Mouse (Mus musculus) limb, embryonic 12.5 days (tissue): ENCODE results near the gene Oaz2. TPM values are rescaled to one million over a fixed set of nuclear protein-coding genes. Genes with fewer than 3 reads are reported as not detected.

Experiments used
- ATAC-seq: fragments of 200-750 bp; cut with Nextera tagmentation; 2 replicates; pipeline ENCODE4 v1.8.0; 2017; ENCODE audit warnings: low read depth, moderate TSS enrichment; ENCODE audit not compliant: insufficient number of reproducible peaks, insufficient read depth, low FRiP score, low TSS enrichment
- H3K27ac ChIP-seq: fragments of 300-500 bp; sonication (generic); 2 replicates; pipeline ENCODE4 v1.5.1; 2016; ENCODE audit warnings: mild to moderate bottlenecking, moderate library complexity
- H3K27me3 ChIP-seq: fragments of 300-500 bp; sonication (generic); 2 replicates; pipeline ENCODE4 v1.6.1; 2016; ENCODE audit warnings: mild to moderate bottlenecking, moderate library complexity
- H3K36me3 ChIP-seq: fragments of 300-500 bp; sonication (generic); 2 replicates; pipeline ENCODE4 v1.6.1; 2016; ENCODE audit warnings: mild to moderate bottlenecking, moderate library complexity
- H3K4me1 ChIP-seq: fragments of 300-500 bp; sonication (generic); replicated peaks from 2 replicates; pipeline ENCODE4 v1.6.1; 2016
- H3K4me2 ChIP-seq: fragments of 300-500 bp; sonication (generic); 2 replicates; pipeline ENCODE4 v1.6.1; 2016; ENCODE audit warnings: mild to moderate bottlenecking, moderate library complexity
- H3K4me3 ChIP-seq: fragments of 300-500 bp; sonication (generic); replicated peaks from 2 replicates; pipeline ENCODE4 v1.5.1; 2016; ENCODE audit warnings: mild to moderate bottlenecking
- H3K9ac ChIP-seq: fragments of 300-500 bp; sonication (generic); replicated peaks from 2 replicates; pipeline ENCODE4 v1.6.1; 2016; ENCODE audit warnings: mild to moderate bottlenecking, moderate library complexity
- H3K9me3 ChIP-seq: fragments of 300-500 bp; sonication (generic); 2 replicates; pipeline ENCODE4 v1.6.1; 2016; ENCODE audit warnings: mild to moderate bottlenecking, moderate library complexity
- WGBS: fragments of 180-500 bp; shearing (Covaris S2); methylation state at CpG from one replicate; pipeline ENCODE4 v1.1.7; 2016; 5-methylcytosine and 5-hydroxymethylcytosine counted together
- polyA plus RNA-seq: library from polyadenylated mRNA; unstranded; fragments of >200 nt; fragmentation: Nextera tagmentation; extraction: Ambion mirVana; gene quantifications from 2 replicates; pipeline ENCODE4 v1.2.1, GENCODE M21; 2016

The Oaz2 gene
- 294 and 296 TPM in 2 replicates for polyA plus RNA-seq

GRCm38 (mm10) chr9:65667701-65668100, at the start of gene Oaz2:
Gene Oaz2 (plus strand): TSS chr9:65668001.
- no peak within 1 kb of the TSS for H3K4me3 ChIP-seq
- H3K27me3 ChIP-seq = no peaks in the 10 kb centered on the region
- no peak within 1 kb of the TSS for H3K4me2 ChIP-seq
- H3K36me3 ChIP-seq = no peaks in the 10 kb centered on the region
- H3K4me1 ChIP-seq = peaks cover 5% of the 10 kb centered on the region; the same call in 1 of the 2 replicates
- ATAC-seq = no peak
- H3K9me3 ChIP-seq = no peaks in the 10 kb centered on the region; the same call in 1 of the 2 replicates
- no peak within 1 kb of the TSS for H3K9ac ChIP-seq
- H3K27ac ChIP-seq = no peak within 1 kb of the TSS
- WGBS = 94% methylated on average over 8 of the region's 8 CpGs

- Histone ChIP-seq H3K27ac (no peak overlapping the region), H3K4me2 (no peak overlapping the region), H3K4me1 (no peaks in the 10 kb centered on the region), H3K9me3 (no peaks in the 10 kb centered on the region), H3K9ac (no peak overlapping the region), H3K4me3 (no peak overlapping the region), H3K36me3 (no peaks in the 10 kb centered on the region), H3K27me3 (no peaks in the 10 kb centered on the region)
- no peak for ATAC-seq
- WGBS = 64% methylated on average over 3 of the region's 3 CpGs
Observed at GRCm38 (mm10) chr9:65619311-65619710, 48.5 kb upstream of the Oaz2 start.

DNA sequence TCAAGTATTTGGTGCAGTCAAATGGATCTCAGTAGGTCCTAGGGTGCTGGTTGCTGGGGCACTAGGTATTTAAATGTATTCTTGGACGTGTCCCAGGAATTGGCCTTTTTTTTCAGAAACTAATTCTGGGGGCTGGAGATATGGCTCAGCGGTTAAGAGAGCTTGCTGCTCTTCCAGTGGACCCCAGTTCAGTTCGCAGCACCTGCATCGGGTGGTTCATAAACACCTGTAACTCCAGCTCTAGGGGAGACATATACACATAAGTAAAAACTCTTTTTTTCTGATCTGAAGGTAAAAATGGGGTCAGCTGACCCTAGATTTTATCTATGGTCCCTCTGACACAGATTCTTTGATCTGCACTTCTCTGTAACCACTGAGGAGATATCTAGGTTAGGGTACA, 46.6 kb upstream of the Oaz2 start:
- Histone ChIP-seq H3K36me3 (no peaks in the 10 kb centered on the region), H3K27me3 (peaks cover under 1% of the 10 kb centered on the region; the same call in 1 of the 2 replicates), H3K9ac (no peak overlapping the region), H3K4me3 (no peak overlapping the region), H3K27ac (no peak overlapping the region), H3K4me2 (no peak overlapping the region), H3K4me1 (no peaks in the 10 kb centered on the region), H3K9me3 (no peaks in the 10 kb centered on the region)
- 87% methylated on average over 4 of the region's 4 CpGs for WGBS
- ATAC-seq = no peak

GRCm38 (mm10) chr9:65621666-65622065, 46.1 kb upstream of the Oaz2 start:
- H3K4me1 ChIP-seq = no peaks in the 10 kb centered on the region
- ATAC-seq = no peak

GRCm38 (mm10) chr9:65622826-65623225, 45.0 kb upstream of the Oaz2 start:
- Histone ChIP-seq H3K4me3 (no peak overlapping the region), H3K27me3 (peaks cover 12% of the 10 kb centered on the region), H3K9me3 (no peaks in the 10 kb centered on the region), H3K9ac (no peak overlapping the region), H3K27ac (no peak overlapping the region), H3K36me3 (no peaks in the 10 kb centered on the region), H3K4me1 (no peaks in the 10 kb centered on the region), H3K4me2 (no peak overlapping the region)
- no peak for ATAC-seq
- 85% methylated on average over 5 of the region's 5 CpGs for WGBS

More at GRCm38 (mm10) chr9:65621666-65622065, 46.1 kb upstream of the Oaz2 start:
- H3K9ac ChIP-seq = no peak overlapping the region
- H3K9me3 ChIP-seq = no peaks in the 10 kb centered on the region
- 75% methylated on average over 2 of the region's 2 CpGs for WGBS
- no peak overlapping the region for H3K4me2 ChIP-seq
- no peak overlapping the region for H3K27ac ChIP-seq
- H3K27me3 ChIP-seq = peaks cover 4% of the 10 kb centered on the region; the same call in 1 of the 2 replicates
- no peaks in the 10 kb centered on the region for H3K36me3 ChIP-seq
- H3K4me3 ChIP-seq = no peak overlapping the region

DNA sequence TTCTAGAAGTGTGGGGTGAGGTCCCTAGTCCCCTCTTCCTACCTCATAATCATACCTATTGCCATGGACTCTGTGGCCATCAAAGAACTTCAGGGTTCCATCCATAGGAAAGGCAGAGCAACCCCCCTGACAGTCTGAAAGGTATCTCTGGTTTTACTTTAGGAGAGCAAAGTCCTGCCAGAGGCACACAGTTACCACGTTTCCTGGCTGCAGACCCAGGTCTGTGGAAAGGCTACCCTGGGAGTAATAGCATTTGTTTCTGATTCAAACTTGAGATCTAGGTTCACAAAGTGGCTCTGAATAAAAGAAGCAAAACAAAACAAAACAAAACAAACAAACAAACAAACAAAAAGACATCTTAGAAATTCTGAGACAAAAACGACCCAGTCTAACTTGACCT, 43.5 kb upstream of the Oaz2 start:
- no peak for ATAC-seq
- H3K27me3 ChIP-seq = peaks cover 24% of the 10 kb centered on the region
- H3K27ac ChIP-seq = no peak overlapping the region
- no peak overlapping the region for H3K4me2 ChIP-seq
- WGBS = 53% methylated on average over 2 of the region's 2 CpGs
- H3K4me3 ChIP-seq = no peak overlapping the region
- no peaks in the 10 kb centered on the region for H3K9me3 ChIP-seq
- H3K36me3 ChIP-seq = no peaks in the 10 kb centered on the region
- H3K4me1 ChIP-seq = peaks cover 8% of the 10 kb centered on the region
- H3K9ac ChIP-seq = no peak overlapping the region

- 1% methylated on average over 38 of the region's 40 CpGs for WGBS
- Histone ChIP-seq H3K4me3 (peak within 1 kb of the TSS; percentile 81), H3K27ac (peak within 1 kb of the TSS; percentile 45; the same call in 1 of the 2 replicates), H3K9me3 (no peaks in the 10 kb centered on the region), H3K4me1 (peaks cover 25% of the 10 kb centered on the region), H3K9ac (peak within 1 kb of the TSS; percentile 81), H3K27me3 (peaks cover 39% of the 10 kb centered on the region), H3K36me3 (no peaks in the 10 kb centered on the region), H3K4me2 (peak within 1 kb of the TSS; percentile 98)
- ATAC-seq = no peak
Observed at GRCm38 (mm10) chr9:65629025-65629766, 38.6 kb upstream of the Oaz2 start, which contains the start of gene Rbpms2. Gene Rbpms2 (plus strand): TSS chr9:65629648.

DNA sequence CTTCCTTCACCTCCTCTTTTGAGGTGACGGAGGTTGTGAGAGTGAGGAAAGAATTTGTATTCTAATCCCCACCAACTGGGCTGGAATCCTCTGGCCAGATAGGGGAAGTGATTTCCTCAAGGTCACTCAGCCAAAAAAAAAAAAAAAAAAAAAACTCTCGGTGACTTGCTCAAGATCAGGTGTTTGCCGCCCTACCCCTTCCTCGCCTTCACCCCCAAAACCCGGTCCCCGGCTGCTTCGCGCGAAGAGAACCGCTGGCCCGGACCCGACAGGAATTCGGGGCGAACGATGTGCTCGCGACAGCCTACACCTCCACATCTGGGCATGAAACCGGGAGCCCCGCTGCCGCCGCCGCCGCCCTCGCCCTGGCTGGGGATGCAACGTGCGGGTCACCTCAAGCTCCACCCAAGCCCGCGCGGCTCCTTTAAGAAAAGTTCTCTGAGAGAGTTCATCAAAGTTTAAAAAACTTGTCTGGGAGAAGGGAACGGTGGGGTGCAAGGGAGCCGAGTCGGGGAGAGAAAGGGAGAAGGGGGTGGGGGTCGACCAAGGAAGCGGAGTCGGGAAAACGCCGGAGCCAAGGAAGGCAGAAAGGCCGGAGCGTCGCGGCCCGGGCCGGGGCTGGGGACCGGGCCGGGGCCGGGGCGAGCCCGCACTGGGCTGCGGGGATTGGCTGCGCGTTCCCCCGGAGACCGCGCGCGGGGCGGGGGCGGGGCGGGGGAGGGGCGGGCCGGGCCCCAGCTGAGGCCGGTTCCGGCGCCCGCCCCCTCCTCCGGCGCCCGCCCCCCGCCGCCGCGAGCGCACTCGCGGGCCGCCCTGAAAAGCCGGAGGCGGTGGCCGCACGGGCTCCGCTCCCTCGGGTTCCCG, 37.8 kb upstream of the Oaz2 start:
- Histone ChIP-seq H3K4me1 (peaks cover 25% of the 10 kb centered on the region), H3K27me3 (peaks cover 39% of the 10 kb centered on the region), H3K4me3 (peak overlapping the region; percentile 81), H3K27ac (peak overlapping the region; percentile 45; the same call in 1 of the 2 replicates), H3K36me3 (no peaks in the 10 kb centered on the region), H3K4me2 (peak overlapping the region; percentile 98), H3K9ac (peak overlapping the region; percentile 81), H3K9me3 (no peaks in the 10 kb centered on the region)
- WGBS = 2% methylated on average over 52 of the region's 83 CpGs
- peak; percentile 79 for ATAC-seq

DNA sequence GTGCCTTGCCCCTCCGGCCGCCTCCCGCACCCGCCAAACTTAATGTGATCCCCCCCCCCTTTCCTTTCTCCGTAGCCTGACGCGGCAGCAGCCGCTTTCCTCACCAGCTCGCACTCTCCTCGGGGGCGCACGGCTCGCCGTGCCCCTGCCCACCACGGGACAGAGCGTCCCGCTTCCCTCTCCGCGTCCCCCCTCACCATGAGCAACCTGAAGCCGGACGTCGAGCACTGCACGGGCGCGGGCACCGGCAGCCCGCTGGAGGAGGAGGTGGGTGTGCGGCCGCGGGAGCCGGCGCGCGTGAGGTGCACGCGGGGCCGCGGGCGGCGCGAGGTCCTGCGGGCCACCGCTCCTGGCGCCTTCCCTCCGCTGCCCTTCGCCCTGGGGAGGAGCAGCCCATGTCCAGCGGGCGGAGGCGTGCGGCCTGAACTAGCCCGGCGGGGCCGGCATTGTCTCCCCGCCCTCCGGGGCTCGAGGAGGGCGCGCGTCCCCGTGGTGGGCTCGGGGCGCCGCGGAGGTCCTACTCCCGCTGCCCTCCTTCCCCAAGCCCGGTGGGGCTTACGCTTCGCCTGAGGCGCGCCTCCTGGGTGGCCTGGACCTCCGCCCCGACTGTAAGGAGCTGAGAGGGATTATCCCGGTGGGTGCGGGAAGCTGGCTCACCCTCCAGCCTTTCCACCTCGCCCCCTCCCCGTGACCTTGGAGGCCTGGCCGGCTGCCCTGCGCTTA, 37.0 kb upstream of the Oaz2 start:
- ATAC-seq = peak; percentile 83
- WGBS = under 1% methylated on average over 78 of the region's 78 CpGs

GRCm38 (mm10) chr9:65631354-65632021, 36.3 kb upstream of the Oaz2 start:
- Histone ChIP-seq H3K4me3 (peak overlapping the region; percentile 81), H3K4me1 (peaks cover 25% of the 10 kb centered on the region), H3K27me3 (peaks cover 36% of the 10 kb centered on the region), H3K9me3 (no peaks in the 10 kb centered on the region), H3K4me2 (peak overlapping the region; percentile 98), H3K36me3 (no peaks in the 10 kb centered on the region), H3K27ac (0 out of 2 replicates have a peak overlapping the region, but pooled peaks have one; percentile 45), H3K9ac (peak overlapping the region; percentile 81)
- WGBS = 9% methylated on average over 16 of the region's 16 CpGs
- ATAC-seq = no peak

More for the DNA sequence above, 37.0 kb upstream of the Oaz2 start:
- peak overlapping the region; percentile 45; the same call in 1 of the 2 replicates for H3K27ac ChIP-seq
- no peaks in the 10 kb centered on the region for H3K9me3 ChIP-seq
- H3K36me3 ChIP-seq = no peaks in the 10 kb centered on the region
- H3K4me1 ChIP-seq = peaks cover 25% of the 10 kb centered on the region
- peak overlapping the region; percentile 98 for H3K4me2 ChIP-seq
- H3K9ac ChIP-seq = peak overlapping the region; percentile 81
- peaks cover 39% of the 10 kb centered on the region for H3K27me3 ChIP-seq
- H3K4me3 ChIP-seq = peak overlapping the region; percentile 81
